Mouse (Mus musculus) liver, adult (tissue): Measurements from ENCODE around the gene Vegfb.

Experiments
- GATA4 ChIP-seq: IDR thresholded peaks from 2 replicates; pipeline ENCODE4 v1.6.1; 2014; ENCODE audit warnings: mild to moderate bottlenecking, low read length; ENCODE audit not compliant: insufficient replicate concordance

Gene Vegfb

GRCm38 (mm10) chr19:6995255-6995991 is 8.0 kb upstream of the Vegfb start:
- TF ChIP-seq GATA4, result no peak

GRCm38 (mm10) chr19:6994489-6994888 is 7.0 kb upstream of the Vegfb start:
- TF ChIP-seq GATA4, result no peak

GRCm38 (mm10) chr19:6994002-6994401 is 6.6 kb upstream of the Vegfb start:
- TF ChIP-seq GATA4, result no peak

- no peak for TF ChIP-seq GATA4
Observed at GRCm38 (mm10) chr19:6993011-6993770, 5.7 kb upstream of the Vegfb start.

- no peak for TF ChIP-seq GATA4
Observed at GRCm38 (mm10) chr19:6992011-6992858, 4.8 kb upstream of the Vegfb start, which contains the start of gene Dnajc4. Gene Dnajc4, minus strand, starts transcription at chr19:6992572.

GRCm38 (mm10) chr19:6990712-6991111 is 3.3 kb upstream of the Vegfb start:
- TF ChIP-seq GATA4, result no peak

- TF ChIP-seq GATA4, result no peak
Observed at GRCm38 (mm10) chr19:6989251-6989650, 1.8 kb upstream of the Vegfb start.

- no peak for TF ChIP-seq GATA4
Observed at GRCm38 (mm10) chr19:6987904-6988285, 444 bp upstream of the Vegfb start.

- TF ChIP-seq GATA4, result no peak
Observed at GRCm38 (mm10) chr19:6985951-6986708, 1.3 kb downstream of the Vegfb start.

- TF ChIP-seq GATA4, result no peak
Observed at GRCm38 (mm10) chr19:6985300-6985699, 2.2 kb downstream of the Vegfb start.

- TF ChIP-seq GATA4, result no peak
Observed at GRCm38 (mm10) chr19:6983621-6984020, 3.8 kb downstream of the Vegfb start.

GRCm38 (mm10) chr19:6981465-6981864 is 6.0 kb downstream of the Vegfb start:
- TF ChIP-seq GATA4, result no peak

- TF ChIP-seq GATA4, result 0 out of 2 replicates have a peak, but pooled peaks have one; percentile 0
Observed at GRCm38 (mm10) chr19:6980381-6981093, 6.9 kb downstream of the Vegfb start, which contains the start of gene Fkbp2. Gene Fkbp2, minus strand, starts transcription at chr19:6980501.

- 0 out of 2 replicates have a peak, but pooled peaks have one; percentile 4 for TF ChIP-seq GATA4
Observed at GRCm38 (mm10) chr19:6979486-6980380, 7.7 kb downstream of the Vegfb start.
